Mouse (Mus musculus): ENCODE measurements around the gene Fam19a3. TPM values are rescaled to one million over a fixed set of nuclear protein-coding genes. Genes with fewer than 3 reads are reported as not detected.

Gene Fam19a3
- polyA plus RNA-seq, 1 experiment from 2014 or later: 0.05 TPM

DNA sequence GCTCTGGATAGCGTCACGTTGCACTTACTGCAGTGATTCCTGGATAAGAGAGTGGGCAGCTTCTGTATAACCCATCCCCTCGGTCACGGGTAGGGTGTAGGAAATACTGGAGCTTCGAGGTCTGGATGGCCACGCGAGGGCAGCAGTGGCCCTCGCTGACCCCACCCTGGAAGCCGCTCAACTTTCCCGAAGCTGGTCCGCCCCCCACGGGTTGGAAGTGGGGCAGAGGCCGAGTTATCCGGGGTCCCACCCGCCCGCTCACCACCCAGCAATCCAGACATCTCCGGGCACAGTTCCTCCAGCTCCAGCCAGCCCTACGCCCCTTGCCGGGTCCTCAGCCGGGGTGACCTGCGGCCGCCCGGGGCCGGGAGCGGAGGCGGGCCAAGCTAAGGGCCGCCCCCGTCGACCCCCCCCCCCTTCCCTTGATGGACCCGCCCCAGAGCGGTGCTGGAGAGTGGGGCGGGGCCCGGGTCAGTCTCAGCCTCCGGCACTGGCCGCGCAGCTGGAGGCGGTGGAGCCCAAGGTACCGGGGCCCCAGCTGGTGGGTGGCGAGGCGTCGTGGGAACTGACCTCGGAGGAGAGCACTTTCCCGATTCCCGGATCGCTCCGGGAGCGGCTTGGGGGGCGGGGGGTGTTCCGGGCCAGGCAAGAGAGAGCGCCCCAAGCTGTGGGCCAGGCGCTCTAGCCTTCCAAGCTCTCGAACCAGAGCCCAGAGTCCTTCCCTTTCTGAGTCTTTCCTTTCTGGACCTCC lies 7.1 kb upstream of the Fam19a3 start:
- peak overlapping the region; percentile 21; the same call in 1 of the 2 replicates for H3K27ac ChIP-seq (ENCODE audit: low read depth, low read length)
- WGBS: under 1% methylated on average over 49 of the region's 52 CpGs
- peak; percentile 72 for DNase-seq (ENCODE audit: low spot score)

DNA sequence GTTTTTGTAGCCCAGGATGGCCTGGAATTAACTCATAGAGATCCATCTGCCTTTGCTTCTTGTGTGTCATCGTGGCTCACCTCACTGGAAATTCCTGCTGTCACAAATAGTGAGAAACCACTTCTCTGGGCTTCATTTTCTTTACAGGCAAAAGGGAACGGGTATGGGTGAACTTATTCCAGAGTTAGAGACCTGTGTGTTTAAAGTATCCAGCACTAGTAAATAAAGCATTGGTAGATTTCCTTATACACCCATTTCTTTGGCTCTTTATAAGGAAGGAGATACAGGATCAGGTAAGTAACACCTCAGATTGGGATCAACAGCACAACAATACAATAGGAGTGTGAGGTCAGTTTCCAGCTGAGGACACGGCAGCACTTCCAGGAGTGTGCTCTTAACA lies 6.4 kb upstream of the Fam19a3 start, which contains the start of gene Rhoc:
Rhoc (plus strand) TSS at position 301 of the 400 bp plus-strand sequence.
- H3K9me3 ChIP-seq (replicated peaks; ENCODE audit: control insufficient read depth, low read length): no peaks in the 10 kb centered on the region
- H3K36me3 ChIP-seq (ENCODE audit: control insufficient read depth, insufficient read depth, low read length): peaks cover 3% of the 10 kb centered on the region; the same call in 1 of the 2 replicates
- ATAC-seq: no peak
- peak within 1 kb of the TSS; percentile 49 for H3K4me3 ChIP-seq (ENCODE audit: low read depth, low read length)
- peak within 1 kb of the TSS; percentile 68 for H3K9ac ChIP-seq (ENCODE audit: low read length)
- peaks cover 17% of the 10 kb centered on the region for H3K27me3 ChIP-seq (replicated peaks; ENCODE audit: control insufficient read depth, insufficient read depth, low read length)
- H3K4me1 ChIP-seq (ENCODE audit: control insufficient read depth, insufficient read depth, low read length): peaks cover 7% of the 10 kb centered on the region; the same call in 1 of the 2 replicates
- H3K27ac ChIP-seq (ENCODE audit: low read depth, low read length): peak within 1 kb of the TSS; percentile 21; the same call in 1 of the 2 replicates
- DNase-seq (ENCODE audit: low spot score): no peak
- H3K4me2 ChIP-seq (ENCODE audit: low read length): peak within 1 kb of the TSS; percentile 96
- WGBS: 23% methylated on average over 3 of the region's 3 CpGs

More for the DNA sequence above, 7.1 kb upstream of the Fam19a3 start:
- peaks cover 3% of the 10 kb centered on the region; the same call in 1 of the 2 replicates for H3K36me3 ChIP-seq (ENCODE audit: control insufficient read depth, insufficient read depth, low read length)
- peaks cover 10% of the 10 kb centered on the region; the same call in 1 of the 2 replicates for H3K27me3 ChIP-seq (replicated peaks; ENCODE audit: control insufficient read depth, insufficient read depth, low read length)
- peaks cover 7% of the 10 kb centered on the region; the same call in 1 of the 2 replicates for H3K4me1 ChIP-seq (ENCODE audit: control insufficient read depth, insufficient read depth, low read length)
- H3K9ac ChIP-seq (ENCODE audit: low read length): peak overlapping the region; percentile 68
- H3K9me3 ChIP-seq (replicated peaks; ENCODE audit: control insufficient read depth, low read length): no peaks in the 10 kb centered on the region
- H3K4me2 ChIP-seq (ENCODE audit: low read length): peak overlapping the region; percentile 96
- H3K4me3 ChIP-seq (ENCODE audit: low read depth, low read length): peak overlapping the region; percentile 49
- ATAC-seq: peak; percentile 88

DNA sequence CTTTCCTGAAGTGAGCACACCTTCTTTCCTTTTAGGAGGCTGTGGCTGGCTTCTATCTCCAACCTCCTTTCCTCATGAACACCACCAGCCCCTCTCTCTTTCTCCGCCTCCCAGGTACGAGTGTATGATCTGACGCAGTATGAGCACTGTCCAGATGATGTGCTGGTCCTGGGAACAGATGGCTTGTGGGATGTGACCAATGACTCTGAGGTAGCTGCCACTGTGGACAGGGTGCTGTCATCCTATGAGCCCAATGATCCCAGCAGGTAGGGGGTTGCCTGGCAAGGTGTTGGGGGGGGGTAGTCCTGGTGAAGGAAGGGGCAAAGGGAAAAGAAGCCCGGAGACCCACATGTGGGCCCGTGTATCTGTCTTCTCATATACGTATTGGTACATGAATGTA lies 3.6 kb upstream of the Fam19a3 start:
- H3K4me2 ChIP-seq (ENCODE audit: low read length): no peak overlapping the region
- ATAC-seq (no peak), DNase-seq (ENCODE audit: low spot score) (no peak)
- WGBS: 89% methylated on average over 6 of the region's 6 CpGs
- no peak overlapping the region for H3K4me3 ChIP-seq (ENCODE audit: low read depth, low read length)
- H3K36me3 ChIP-seq (ENCODE audit: control insufficient read depth, insufficient read depth, low read length): no peaks in the 10 kb centered on the region
- no peak overlapping the region for H3K9ac ChIP-seq (ENCODE audit: low read length)
- H3K27ac ChIP-seq (ENCODE audit: low read depth, low read length): no peak overlapping the region
- no peaks in the 10 kb centered on the region for H3K9me3 ChIP-seq (replicated peaks; ENCODE audit: control insufficient read depth, low read length)
- H3K27me3 ChIP-seq (replicated peaks; ENCODE audit: control insufficient read depth, insufficient read depth, low read length): peaks cover 39% of the 10 kb centered on the region
- H3K4me1 ChIP-seq (ENCODE audit: control insufficient read depth, insufficient read depth, low read length): peaks cover 17% of the 10 kb centered on the region

DNA sequence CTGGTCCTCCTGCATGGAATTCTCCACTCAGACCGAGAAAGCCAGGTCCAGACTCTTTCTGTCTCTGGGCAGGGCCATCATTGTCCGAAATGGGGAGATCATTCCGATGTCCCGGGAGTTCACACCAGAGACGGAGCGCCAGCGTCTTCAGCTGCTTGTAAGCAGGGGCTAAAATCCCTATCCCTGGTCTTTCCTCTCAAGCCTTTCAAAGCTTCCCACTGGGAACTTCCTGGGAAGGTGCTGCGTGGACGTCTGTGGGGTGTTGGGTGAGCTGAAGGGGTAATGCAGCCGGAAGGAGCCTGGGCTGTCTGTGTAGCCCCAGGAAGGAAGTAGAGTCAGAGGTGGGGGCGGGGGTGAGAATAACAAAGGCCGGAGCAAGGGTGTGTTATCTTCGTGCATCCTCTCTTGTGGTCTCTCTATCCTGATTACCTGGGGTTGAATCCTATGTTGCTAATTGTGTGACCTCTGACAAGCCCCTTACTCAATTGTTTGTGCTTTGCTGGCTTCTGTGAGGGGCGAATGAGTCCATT lies 2.4 kb upstream of the Fam19a3 start:
- no peak overlapping the region for H3K9ac ChIP-seq (ENCODE audit: low read length)
- peaks cover 50% of the 10 kb centered on the region for H3K27me3 ChIP-seq (replicated peaks; ENCODE audit: control insufficient read depth, insufficient read depth, low read length)
- no peak overlapping the region for H3K4me2 ChIP-seq (ENCODE audit: low read length)
- H3K4me3 ChIP-seq (ENCODE audit: low read depth, low read length): no peak overlapping the region
- H3K36me3 ChIP-seq (ENCODE audit: control insufficient read depth, insufficient read depth, low read length): no peaks in the 10 kb centered on the region
- no peaks in the 10 kb centered on the region for H3K9me3 ChIP-seq (replicated peaks; ENCODE audit: control insufficient read depth, low read length)
- WGBS: 36% methylated on average over 14 of the region's 14 CpGs
- H3K4me1 ChIP-seq (ENCODE audit: control insufficient read depth, insufficient read depth, low read length): peaks cover 14% of the 10 kb centered on the region
- ATAC-seq (no peak), DNase-seq (ENCODE audit: low spot score) (no peak)
- H3K27ac ChIP-seq (ENCODE audit: low read depth, low read length): no peak overlapping the region

DNA sequence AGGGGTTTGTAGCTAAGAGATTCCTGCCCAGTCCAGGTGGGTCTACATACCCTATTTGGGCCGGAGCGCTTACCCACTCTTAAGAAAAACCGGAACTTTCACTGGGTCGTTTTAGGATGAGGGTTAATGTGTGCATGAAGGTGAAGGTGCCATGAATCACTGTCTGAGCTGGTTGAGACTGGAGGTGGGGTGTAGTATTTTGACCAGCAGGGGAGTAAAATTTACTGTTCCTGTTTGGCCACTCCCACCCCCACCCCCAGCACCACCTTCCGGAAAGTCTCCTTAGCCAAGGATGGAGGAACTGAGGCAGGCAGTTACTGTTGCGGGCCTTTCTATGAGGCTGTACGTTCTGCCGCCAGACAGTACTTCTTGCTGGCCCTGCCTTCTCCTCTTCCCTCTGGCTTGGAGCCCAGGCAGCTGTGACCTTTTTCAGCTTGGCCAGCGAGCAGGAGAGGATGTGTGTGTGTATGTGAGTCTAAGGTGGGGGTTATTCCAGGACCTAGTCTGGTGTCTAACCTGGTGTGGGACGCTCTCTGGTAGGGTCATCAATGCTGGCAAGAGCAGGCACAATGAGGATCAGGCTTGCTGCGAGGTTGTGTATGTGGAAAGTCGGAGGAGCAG lies 531 bp upstream of the Fam19a3 start:
- Histone ChIP-seq H3K9me3 (replicated peaks; ENCODE audit: control insufficient read depth, low read length) (no peaks in the 10 kb centered on the region), H3K27me3 (replicated peaks; ENCODE audit: control insufficient read depth, insufficient read depth, low read length) (peaks cover 60% of the 10 kb centered on the region), H3K4me3 (ENCODE audit: low read depth, low read length) (peak overlapping the region; percentile 40; the same call in 1 of the 2 replicates), H3K4me1 (ENCODE audit: control insufficient read depth, insufficient read depth, low read length) (peaks cover 10% of the 10 kb centered on the region), H3K4me2 (ENCODE audit: low read length) (no peak overlapping the region), H3K27ac (ENCODE audit: low read depth, low read length) (no peak overlapping the region), H3K9ac (ENCODE audit: low read length) (no peak overlapping the region), H3K36me3 (ENCODE audit: control insufficient read depth, insufficient read depth, low read length) (no peaks in the 10 kb centered on the region)
- 15% methylated on average over 12 of the region's 12 CpGs for WGBS
- DNase-seq (ENCODE audit: low spot score) (no peak), ATAC-seq (no peak)

DNA sequence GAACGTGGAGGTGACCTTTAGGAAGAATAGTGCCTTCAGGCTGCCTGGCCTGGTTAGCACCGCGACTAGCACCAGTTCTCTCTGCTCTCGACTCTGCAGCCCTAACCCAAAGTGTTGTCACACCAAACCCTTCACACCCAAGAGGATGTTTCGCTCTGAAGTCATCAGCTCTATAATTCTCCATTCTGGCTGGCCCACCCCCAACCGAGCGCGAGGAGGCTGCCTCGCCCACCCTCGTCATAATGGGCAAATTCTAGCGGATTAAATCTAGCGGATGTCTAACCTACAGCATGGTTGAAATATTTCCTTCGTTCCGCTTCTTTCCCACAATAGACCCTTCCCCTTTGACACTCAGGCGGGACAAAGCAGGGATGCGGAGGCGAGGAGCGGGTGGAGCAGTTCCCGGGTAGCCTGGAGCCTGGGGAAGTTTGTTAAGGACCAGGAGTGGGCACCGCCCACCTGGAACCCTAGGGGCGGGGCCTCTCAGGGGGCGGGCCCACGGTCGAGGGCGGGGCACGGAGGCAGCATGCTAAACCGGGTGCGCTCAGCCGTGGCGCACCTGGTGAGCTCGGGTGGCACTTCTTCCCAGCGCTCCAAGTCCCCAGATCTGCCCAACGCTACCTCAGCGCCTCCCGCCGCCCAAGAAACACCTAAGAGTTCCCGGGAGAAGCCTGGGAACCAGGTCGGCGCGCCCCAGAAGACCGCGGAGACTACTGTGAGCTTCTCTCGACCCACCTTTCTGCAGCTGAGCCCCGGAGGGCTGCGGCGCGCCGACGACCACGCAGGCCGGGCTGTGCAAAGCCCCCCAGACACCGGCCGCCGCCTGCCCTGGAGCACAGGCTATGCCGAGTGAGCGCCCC lies 849 bp downstream of the Fam19a3 start, which contains the start of gene Ppm1j:
Ppm1j (plus strand) TSS at position 496 of the 860 bp plus-strand sequence.
- Histone ChIP-seq H3K36me3 (ENCODE audit: control insufficient read depth, insufficient read depth, low read length) (no peaks in the 10 kb centered on the region), H3K27ac (ENCODE audit: low read depth, low read length) (no peak within 1 kb of the TSS), H3K9ac (ENCODE audit: low read length) (peak within 1 kb of the TSS; percentile 52), H3K4me1 (ENCODE audit: control insufficient read depth, insufficient read depth, low read length) (peaks cover 10% of the 10 kb centered on the region), H3K9me3 (replicated peaks; ENCODE audit: control insufficient read depth, low read length) (no peaks in the 10 kb centered on the region), H3K27me3 (replicated peaks; ENCODE audit: control insufficient read depth, insufficient read depth, low read length) (peaks cover 73% of the 10 kb centered on the region), H3K4me2 (ENCODE audit: low read length) (peak within 1 kb of the TSS; percentile 85), H3K4me3 (ENCODE audit: low read depth, low read length) (peak within 1 kb of the TSS; percentile 40)
- under 1% methylated on average over 56 of the region's 56 CpGs for WGBS
- DNase-seq (ENCODE audit: low spot score) (peak; percentile 46), ATAC-seq (peak; percentile 68)

DNA sequence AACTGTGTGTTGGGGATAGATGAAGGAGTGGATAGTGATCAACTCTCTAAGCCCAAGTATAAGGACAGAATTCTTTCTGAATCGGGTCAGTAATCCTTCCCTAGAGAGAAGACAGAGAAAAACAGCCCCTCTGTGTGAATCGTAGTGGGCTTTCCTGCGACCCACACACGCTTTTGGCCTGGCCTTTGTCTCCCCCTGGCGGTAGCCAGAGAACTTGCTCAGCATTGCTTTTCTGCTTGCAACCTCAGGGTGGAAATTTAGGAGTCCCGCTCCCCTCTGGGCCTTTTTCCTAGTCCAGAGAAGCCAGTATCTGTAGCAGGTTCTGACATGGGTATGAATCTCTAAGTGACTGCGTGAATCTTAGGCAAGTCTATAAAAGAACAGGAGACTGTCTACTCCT lies 1.7 kb downstream of the Fam19a3 start:
- peak; percentile 27; the same call in 1 of the 2 replicates for ATAC-seq
- Histone ChIP-seq H3K27ac (ENCODE audit: low read depth, low read length) (no peak overlapping the region), H3K4me1 (ENCODE audit: control insufficient read depth, insufficient read depth, low read length) (peaks cover 10% of the 10 kb centered on the region)

DNA sequence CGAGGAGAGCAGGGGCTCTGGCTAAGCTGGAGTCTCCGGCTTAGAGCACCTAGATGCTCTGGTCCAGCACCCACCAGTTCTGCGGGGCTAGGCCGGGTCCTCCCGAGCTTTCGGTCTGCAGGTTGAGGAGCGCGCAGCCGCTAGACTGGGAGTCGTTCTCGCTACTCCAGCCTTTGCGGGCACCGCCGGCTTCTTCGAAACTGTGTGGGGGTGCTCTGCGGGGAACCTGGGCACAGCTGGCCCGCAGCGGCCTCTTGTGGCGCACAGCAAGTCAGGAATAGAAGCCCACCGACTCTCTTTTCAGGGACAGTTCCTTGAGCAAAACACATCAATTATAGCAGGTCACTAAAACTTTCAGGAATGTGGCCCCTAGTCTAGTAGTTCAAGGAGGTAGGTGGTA lies 4.3 kb downstream of the Fam19a3 start:
- ATAC-seq: peak; percentile 24; the same call in 1 of the 2 replicates

More for the DNA sequence above, 1.7 kb downstream of the Fam19a3 start:
- H3K4me3 ChIP-seq (ENCODE audit: low read depth, low read length): no peak overlapping the region
- 0% methylated on average over 7 of the region's 7 CpGs for WGBS
- H3K36me3 ChIP-seq (ENCODE audit: control insufficient read depth, insufficient read depth, low read length): no peaks in the 10 kb centered on the region
- DNase-seq (ENCODE audit: low spot score): peak; percentile 85
- H3K9me3 ChIP-seq (replicated peaks; ENCODE audit: control insufficient read depth, low read length): no peaks in the 10 kb centered on the region
- peaks cover 67% of the 10 kb centered on the region for H3K27me3 ChIP-seq (replicated peaks; ENCODE audit: control insufficient read depth, insufficient read depth, low read length)
- no peak overlapping the region for H3K9ac ChIP-seq (ENCODE audit: low read length)
- H3K4me2 ChIP-seq (ENCODE audit: low read length): no peak overlapping the region

More for the DNA sequence above, 4.3 kb downstream of the Fam19a3 start:
- H3K36me3 ChIP-seq (ENCODE audit: control insufficient read depth, insufficient read depth, low read length): no peaks in the 10 kb centered on the region
- H3K4me2 ChIP-seq (ENCODE audit: low read length): peak overlapping the region; percentile 50
- peak; percentile 71 for DNase-seq (ENCODE audit: low spot score)
- H3K9me3 ChIP-seq (replicated peaks; ENCODE audit: control insufficient read depth, low read length): no peaks in the 10 kb centered on the region
- no peak overlapping the region for H3K27ac ChIP-seq (ENCODE audit: low read depth, low read length)
- under 1% methylated on average over 20 of the region's 20 CpGs for WGBS
- H3K4me3 ChIP-seq (ENCODE audit: low read depth, low read length): peak overlapping the region; percentile 22
- peaks cover 49% of the 10 kb centered on the region for H3K27me3 ChIP-seq (replicated peaks; ENCODE audit: control insufficient read depth, insufficient read depth, low read length)
- H3K4me1 ChIP-seq (ENCODE audit: control insufficient read depth, insufficient read depth, low read length): peaks cover 10% of the 10 kb centered on the region
- H3K9ac ChIP-seq (ENCODE audit: low read length): peak overlapping the region; percentile 29; the same call in 1 of the 2 replicates

All from forebrain, embryonic 14.5 days (tissue).